Mouse (Mus musculus): ENCODE measurements at regions not wholly inside any gene's neighbourhood (a gene's known extent, or its start where the extent isn't known, plus 50 kb on each side); places are given as distances from the start of the nearest gene placed in this dataset.

DNA sequence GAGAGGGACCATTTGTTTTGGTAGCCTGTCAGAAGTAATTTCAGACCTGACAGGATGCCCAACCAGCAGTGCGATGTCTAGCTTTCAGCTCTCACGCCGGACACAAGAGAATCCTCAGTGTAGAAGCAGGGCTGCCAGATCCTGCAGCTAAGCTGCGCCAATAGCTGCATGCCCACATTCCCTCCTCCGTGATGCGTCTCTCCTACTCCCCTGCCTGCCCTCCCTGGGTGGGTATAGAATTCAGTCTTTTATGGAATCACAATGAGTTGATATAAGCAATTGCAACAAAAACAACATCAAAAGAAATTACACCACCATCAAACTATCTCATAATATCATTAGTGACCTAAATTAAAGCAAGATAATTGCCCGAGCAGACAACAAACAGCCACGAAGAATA, 587.1 kb downstream of the Ofcc1 start:
- DNase-seq: no peak

DNA sequence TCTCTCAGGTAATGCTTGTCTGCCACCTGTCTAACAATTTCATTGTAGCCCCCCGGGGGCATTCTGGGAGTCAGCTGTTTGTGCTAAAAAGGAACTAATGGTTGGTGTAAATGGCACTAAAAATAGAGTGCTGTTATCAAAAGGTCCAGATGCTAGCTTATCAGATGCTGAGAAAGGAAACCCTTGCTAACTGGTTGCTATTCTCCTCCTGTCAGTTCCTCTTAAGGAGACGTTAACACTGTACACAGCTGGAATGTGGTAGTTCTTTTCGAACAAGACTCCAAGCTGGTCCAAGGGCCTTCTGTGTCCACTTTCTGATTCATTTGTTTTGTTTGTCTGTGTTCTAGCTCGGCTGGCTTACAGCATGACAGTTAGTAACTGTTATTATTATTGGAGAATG, 592.0 kb downstream of the Ofcc1 start:
- DNase-seq: no peak

DNA sequence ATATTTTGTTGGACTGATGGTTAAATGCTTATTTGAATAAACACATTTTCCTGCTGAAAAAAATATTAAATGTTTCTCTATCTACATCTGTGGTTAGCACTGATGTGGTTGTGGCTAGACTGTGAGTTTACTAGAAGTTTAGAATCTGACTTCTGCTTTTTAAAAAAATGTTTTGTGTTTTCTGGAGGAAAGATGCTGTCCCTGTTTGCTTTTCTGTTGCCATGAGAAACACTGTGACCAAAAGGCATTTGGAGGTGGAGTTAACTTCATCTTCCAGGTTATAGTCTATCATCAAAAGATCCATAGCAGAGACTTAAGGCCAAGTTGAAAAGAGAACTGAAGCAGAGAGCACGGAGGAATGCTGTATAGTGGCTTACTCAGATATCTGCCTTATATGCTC, 594.4 kb downstream of the Ofcc1 start:
- DNase-seq: no peak

Measured in kidney, adult 8-10 months (tissue).